Mouse (Mus musculus) olfactory bulb, adult 2 months (tissue): ENCODE data around the gene Syt14.

Experiments used
- CTCF ChIP-seq: fragments of 200-500 bp; IDR thresholded peaks from 2 replicates; pipeline ENCODE4 v1.5.1; 2012; ENCODE audit warnings: low read depth, mild to moderate bottlenecking, low read length, moderate library complexity; ENCODE audit not compliant: insufficient read depth
- POLR2A ChIP-seq: fragments of 200-500 bp; IDR thresholded peaks from 2 replicates; pipeline ENCODE4 v1.6.1; 2012; ENCODE audit warnings: mild to moderate bottlenecking, low read depth, low read length, moderate library complexity; ENCODE audit not compliant: insufficient read depth

DNA sequence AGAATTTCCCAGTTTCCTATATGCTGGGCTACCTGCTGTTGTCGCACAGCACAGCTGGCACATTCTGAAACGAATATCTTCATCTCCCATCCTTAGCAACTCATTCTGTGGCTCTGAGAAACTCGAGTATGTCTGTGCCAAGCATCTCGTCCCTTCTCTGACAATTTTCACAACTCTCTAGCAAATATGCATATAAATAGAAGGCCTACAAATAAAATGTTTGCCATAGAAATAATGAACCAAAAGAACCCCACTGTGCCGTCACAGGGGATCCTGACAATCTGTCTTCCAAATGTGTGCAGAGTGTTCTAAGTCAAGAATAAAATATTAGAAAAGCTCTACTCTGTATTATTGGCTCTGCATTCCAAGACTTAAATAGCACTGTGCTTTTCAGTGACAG, 24.0 kb upstream of the Syt14 start:
- no peak for TF ChIP-seq CTCF
- no peak for TF ChIP-seq POLR2A
